ENCODE assay signal across 19 mouse cellular contexts in the genomic region with DNA sequence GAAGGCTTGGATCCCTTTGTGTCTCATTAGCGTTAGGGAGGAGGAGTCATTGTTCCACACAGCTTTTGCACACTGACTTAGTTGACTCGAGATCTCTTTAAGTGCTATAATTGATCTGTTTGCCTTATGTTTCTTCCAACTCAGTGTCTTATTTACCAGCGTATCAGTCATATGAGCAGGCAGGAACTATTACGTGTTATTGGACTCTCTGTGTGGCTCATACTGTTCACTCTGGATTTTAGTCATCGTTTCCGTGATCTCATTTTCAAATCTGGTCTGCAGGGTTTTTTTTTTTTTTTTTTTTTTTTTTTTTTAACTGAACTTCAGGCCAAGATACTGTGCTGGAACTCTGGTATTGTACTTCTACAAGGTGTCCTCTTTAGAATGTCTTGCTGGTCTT. TPM values are rescaled to one million over a fixed set of nuclear protein-coding genes. Genes with fewer than 3 reads are reported as not detected.
DNase-seq lines count a peak whose midpoint lies in the region; TF ChIP-seq lines count a peak whose summit lies in the region.
"Had no signal": no experiment of that assay in that cellular context is flagged by ENCODE, and none has a peak within 500 bp of the region (broad histone marks: within the 10 kb centered on the region; RNA-seq: fewer than 3 reads in every experiment).

No protein-coding gene starts in this region.

- H3K4me3 ChIP-seq in olfactory bulb, adult 2 months (ENCODE audit: insufficient read depth, low read depth, low read length), result no peak overlapping the region
- H3K4me3 ChIP-seq: embryonic facial prominence, embryonic 10.5 days; forebrain, embryonic 10.5 days; heart, embryonic 10.5 days; hindbrain, embryonic 13.5 days had no signal

- 46% methylated on average over 6 of the region's 6 CpGs for WGBS in olfactory bulb, adult 2 months

- 0 out of 2 replicates have a peak overlapping the region, but pooled peaks have one; percentile 10 for H3K27ac ChIP-seq in olfactory bulb, adult 2 months (ENCODE audit: insufficient read depth, low read depth, low read length)
- H3K27ac ChIP-seq: embryonic facial prominence, embryonic 10.5 days; forebrain, embryonic 10.5 days; heart, embryonic 10.5 days; hindbrain, embryonic 13.5 days; hindbrain, postnatal 0 days had no signal

- TF ChIP-seq CTCF in olfactory bulb, adult 2 months (IDR thresholded peaks at IDR 0.05; ENCODE audit: insufficient read depth, low read depth, low read length), result no peak

- peak; percentile 8 for DNase-seq in A20 (ENCODE audit: low read depth, low spot score)
- DNase-seq in CD4-positive, CD25-positive, alpha-beta regulatory T cell, adult 2 months (ENCODE audit: low read depth, low spot score), result peak; percentile 77
- DNase-seq in fibroblast of lung, adult 2 months (ENCODE audit: low read depth), result peak; percentile 23
- no peak for DNase-seq in kidney, adult 8-10 months
- DNase-seq in cerebellum, adult 18-20 months, result no peak
- DNase-seq: adrenal gland, adult 8-10 months; adrenal gland, postnatal 36 days; cerebellum, adult 11 months; cerebellum, adult 9-10 months; cerebellum, postnatal 25 days; gastrocnemius, postnatal 36 days; heart, adult 18-20 months; heart, postnatal 10 days had no signal

- 0 out of 2 replicates have a peak, but pooled peaks cover 6% of the 10 kb centered on the region for H3K4me1 ChIP-seq in olfactory bulb, adult 2 months (ENCODE audit: control insufficient read depth, insufficient read depth, low read length)
- H3K4me1 ChIP-seq: embryonic facial prominence, embryonic 10.5 days; heart, embryonic 10.5 days; hindbrain, embryonic 13.5 days had no signal

- no peak for TF ChIP-seq POLR2A in olfactory bulb, adult 2 months (IDR thresholded peaks at IDR 0.05; ENCODE audit: insufficient read depth, low read depth, low read length)

RNA-seq across cellular contexts. Expression of a gene that starts 18.0 kb away (rescaled TPM):
- not detected in 2 replicates for polyA plus RNA-seq in olfactory bulb, adult 2 months (2012; ENCODE audit: insufficient read depth, insufficient read length, low replicate concordance, missing spikeins)

Comparison
In these comparisons a context has a peak if more than half of its experiments do, and no peak if none do; other contexts are left out.
1. DNase-seq: peak in A20 (single experiment), CD4-positive, CD25-positive, alpha-beta regulatory T cell, adult 2 months (single experiment) and fibroblast of lung, adult 2 months (single experiment); none in kidney, adult 8-10 months (0 of 2) and cerebellum, adult 18-20 months (0 of 2).